Comparison of ENCODE assay signal across 9 mouse cellular contexts in the genomic region with DNA sequence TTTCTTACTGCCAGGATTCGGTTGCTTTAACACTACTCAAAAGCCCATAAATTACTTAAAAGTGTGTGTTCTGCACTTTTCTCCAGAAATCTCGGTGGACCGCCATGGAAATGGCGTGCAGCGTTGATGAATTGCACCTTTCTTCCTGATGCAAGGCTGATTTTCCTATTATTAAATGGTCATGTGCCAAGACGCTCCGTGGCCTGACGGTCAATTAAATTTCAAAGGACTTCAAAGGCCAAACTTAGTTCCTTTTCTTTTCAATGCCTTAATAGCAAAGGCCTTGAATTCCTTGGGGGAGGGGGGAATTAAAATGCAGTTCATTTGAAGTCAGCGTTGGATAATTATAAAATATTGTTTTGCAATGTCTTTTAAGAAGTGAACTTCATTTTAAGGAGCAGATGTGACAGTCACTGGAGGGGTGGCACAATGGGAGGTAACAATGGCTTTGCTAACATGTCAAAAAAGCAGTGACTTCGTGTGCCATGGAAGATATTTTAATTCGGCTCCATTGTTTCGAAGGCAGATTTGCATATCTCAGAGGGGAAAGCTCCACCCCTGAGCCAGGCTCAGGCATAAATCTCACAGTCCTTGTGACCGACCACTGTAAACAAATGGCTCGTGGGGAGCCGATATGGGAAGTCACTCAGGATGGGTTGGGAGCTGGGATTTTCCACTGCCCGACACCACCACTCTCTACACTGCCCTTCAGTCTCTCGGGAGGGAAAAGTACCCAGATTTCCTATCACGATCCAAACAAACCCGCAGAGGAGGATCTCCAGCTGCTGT. TPM values are rescaled to one million over a fixed set of nuclear protein-coding genes. Genes with fewer than 3 reads are reported as not detected.
DNase-seq lines count a peak whose midpoint lies in the region; ATAC-seq and TF ChIP-seq lines count a peak whose summit lies in the region.
"Had no signal": no experiment of that assay in that cellular context is flagged by ENCODE, and none has a peak within 500 bp of the region (broad histone marks: within the 10 kb centered on the region; RNA-seq: fewer than 3 reads in every experiment).

No protein-coding gene starts in this region.

- H3K4me1 ChIP-seq in heart, embryonic 14.5 days (ENCODE audit: control insufficient read depth in 2 of 2, insufficient read depth in 2 of 2, low read length in 2 of 2): peaks cover 0 to 7% of the 10 kb centered on the region in 2 experiments; a peak in 3 of 4 replicates
- peaks cover 4% of the 10 kb centered on the region; the same call in 1 of the 2 replicates for H3K4me1 ChIP-seq in intestine, embryonic 14.5 days (replicated peaks; ENCODE audit: control insufficient read depth, insufficient read depth, low read length)
- no peaks in the 10 kb centered on the region for H3K4me1 ChIP-seq in midbrain, postnatal 0 days (ENCODE audit: insufficient read depth, low read length)

- no peak for ATAC-seq in heart, embryonic 14.5 days (ENCODE audit: insufficient number of reproducible peaks, insufficient read depth, low FRiP score, low read depth)
- no peak for ATAC-seq in intestine, embryonic 14.5 days (replicated peaks; ENCODE audit: low FRiP score, low TSS enrichment, low read depth)
- no peak for ATAC-seq in midbrain, postnatal 0 days (ENCODE audit: low FRiP score)
- no peak for ATAC-seq in erythroblast, adult 5-6 weeks (replicated peaks; ENCODE audit: low FRiP score, poor library complexity, severe bottlenecking)
- ATAC-seq: CD4-positive, CD25-positive, alpha-beta regulatory T cell, adult 4 months had no signal

- no peak overlapping the region for H3K27ac ChIP-seq in heart, embryonic 14.5 days (replicated peaks in 1 of 2; ENCODE audit: control insufficient read depth in 1 of 2, insufficient read depth in 1 of 2, low read depth in 2 of 2, low read length in 2 of 2)
- H3K27ac ChIP-seq in intestine, embryonic 14.5 days (ENCODE audit: low read depth): no peak overlapping the region
- no peak overlapping the region for H3K27ac ChIP-seq in midbrain, postnatal 0 days (ENCODE audit: low read depth, low read length)

- no peak for TF ChIP-seq CTCF in midbrain, postnatal 0 days (IDR thresholded peaks at IDR 0.05)

- no peak overlapping the region for H3K9ac ChIP-seq in heart, embryonic 14.5 days (ENCODE audit: low read length)
- no peak overlapping the region for H3K9ac ChIP-seq in intestine, embryonic 14.5 days (ENCODE audit: low read length)
- no peak overlapping the region for H3K9ac ChIP-seq in midbrain, postnatal 0 days (replicated peaks; ENCODE audit: low read length, poor library complexity, severe bottlenecking)

- 41% methylated on average over 19 of the region's 19 CpGs for WGBS in heart, embryonic 14.5 days
- WGBS in intestine, embryonic 14.5 days: 33% methylated on average over 19 of the region's 19 CpGs
- WGBS in midbrain, postnatal 0 days: 19% methylated on average over 19 of the region's 19 CpGs

- no peaks in the 10 kb centered on the region for H3K9me3 ChIP-seq in heart, embryonic 14.5 days (ENCODE audit: control insufficient read depth, low read length)
- H3K9me3 ChIP-seq in intestine, embryonic 14.5 days (ENCODE audit: control insufficient read depth, low read length): no peaks in the 10 kb centered on the region
- no peaks in the 10 kb centered on the region for H3K9me3 ChIP-seq in midbrain, postnatal 0 days (ENCODE audit: low read length)

- H3K27me3 ChIP-seq in heart, embryonic 14.5 days (ENCODE audit: control insufficient read depth, insufficient read depth, low read length): 0 out of 2 replicates have a peak, but pooled peaks cover 4% of the 10 kb centered on the region
- no peaks in the 10 kb centered on the region for H3K27me3 ChIP-seq in intestine, embryonic 14.5 days (replicated peaks; ENCODE audit: control insufficient read depth, insufficient read depth, low read length)
- no peaks in the 10 kb centered on the region for H3K27me3 ChIP-seq in midbrain, postnatal 0 days (ENCODE audit: insufficient read depth, low read length)

- H3K4me2 ChIP-seq in heart, embryonic 14.5 days (ENCODE audit: low read length): peak overlapping the region; percentile 52
- H3K4me2 ChIP-seq in intestine, embryonic 14.5 days (ENCODE audit: low read length): peak overlapping the region; percentile 16
- H3K4me2 ChIP-seq in midbrain, postnatal 0 days (ENCODE audit: low read depth, low read length, poor library complexity, severe bottlenecking): no peak overlapping the region

- intact Hi-C loops in heart, postnatal 14 days (cut with DNase I): no loop called here

- H3K4me3 ChIP-seq in heart, embryonic 14.5 days (ENCODE audit: control insufficient read depth in 1 of 2, insufficient read depth in 1 of 2, low read depth in 1 of 2, low read length in 2 of 2): peak overlapping the region in 1 of 2 experiments; percentile 27; a peak in 1 of 4 replicates
- no peak overlapping the region for H3K4me3 ChIP-seq in intestine, embryonic 14.5 days (ENCODE audit: low read depth, low read length)
- no peak overlapping the region for H3K4me3 ChIP-seq in midbrain, postnatal 0 days (ENCODE audit: low read depth, low read length)

- H3K36me3 ChIP-seq in heart, embryonic 14.5 days (ENCODE audit: control insufficient read depth, insufficient read depth, low read length): no peaks in the 10 kb centered on the region
- H3K36me3 ChIP-seq in intestine, embryonic 14.5 days (ENCODE audit: control insufficient read depth, insufficient read depth, low read length): no peaks in the 10 kb centered on the region
- no peaks in the 10 kb centered on the region for H3K36me3 ChIP-seq in midbrain, postnatal 0 days (ENCODE audit: insufficient read depth, low read length)

- DNase-seq in heart, postnatal 14 days: no peak
- DNase-seq in adrenal gland, postnatal 36 days: peak; percentile 52 to 63
- no peak for DNase-seq in intestine, embryonic 14.5 days (ENCODE audit: low spot score)
- peak; percentile 13 for DNase-seq in midbrain, postnatal 0 days (ENCODE audit: low spot score)
- no peak for DNase-seq in layer of hippocampus, adult 9-11 months
- no peak for DNase-seq in thymus, postnatal 0 days (ENCODE audit: low spot score)

RNA-seq across cellular contexts. Expression of a gene that starts 27.6 kb away (rescaled TPM):
- 4.1 and 4.5 TPM in 2 replicates for polyA plus RNA-seq in heart, embryonic 14.5 days (2014; fragmentation: Nextera tagmentation; extraction: Ambion mirVana)
- total RNA-seq in heart, postnatal 14 days (2021): 10 to 100 TPM; 14.6 to 31.6 TPM
- 10 to 100 TPM; 47.4 to 60.1 TPM for total RNA-seq in adrenal gland, postnatal 36 days (2021)
- polyA plus RNA-seq in intestine, embryonic 14.5 days (2014; fragmentation: Nextera tagmentation; extraction: Ambion mirVana): 4.5 and 5.5 TPM in 2 replicates
- 37.3 and 40.4 TPM in 2 replicates for total RNA-seq in midbrain, postnatal 0 days (2014; rRNA removed)
- polyA plus RNA-seq in midbrain, postnatal 0 days (2015; fragmentation: Nextera tagmentation; extraction: Ambion mirVana): 4.8 and 5.6 TPM in 2 replicates
- 12.1 and 15.2 TPM in 2 replicates for total RNA-seq in erythroblast, adult 5-6 weeks (2015; ENCODE audit: low replicate concordance)
- 10.6 and 13.5 TPM in 2 replicates for total RNA-seq in erythroblast, adult 5-6 weeks (2017; ENCODE audit: low replicate concordance)
- polyA plus RNA-seq in thymus, postnatal 0 days (2015; fragmentation: Nextera tagmentation; extraction: Ambion mirVana): 4.5 TPM in 2 replicates

Comparison
In these comparisons a context has a peak if more than half of its experiments do, and no peak if none do; other contexts are left out.
1. DNase-seq: peak in adrenal gland, postnatal 36 days (2 of 2) and midbrain, postnatal 0 days (single experiment); none in heart, postnatal 14 days (0 of 2), intestine, embryonic 14.5 days (single experiment), layer of hippocampus, adult 9-11 months (single experiment) and thymus, postnatal 0 days (single experiment).